Mouse (Mus musculus) frontal cortex, postnatal 10 days (tissue): Measurements from ENCODE around the gene Mybpc3.

Experiments used
- DNase-seq, 2 experiments: peaks; one replicate each; pipeline ENCODE4 v3.0.0; 2022; ENCODE audit warnings: low spot score in 2 of 2, mixed read lengths in 1 of 2

The Mybpc3 gene

GRCm38 (mm10) chr2:91117585-91118275, at the start of gene Mybpc3:
Gene Mybpc3, plus strand, starts transcription at chr2:91118144.
- DNase-seq, result no peak

- no peak for DNase-seq
These were observed 49.6 kb upstream of the Mybpc3 start for GRCm38 (mm10) chr2:91068162-91068871.

GRCm38 (mm10) chr2:91068872-91069165, 49.1 kb upstream of the Mybpc3 start:
- DNase-seq, result no peak

DNA sequence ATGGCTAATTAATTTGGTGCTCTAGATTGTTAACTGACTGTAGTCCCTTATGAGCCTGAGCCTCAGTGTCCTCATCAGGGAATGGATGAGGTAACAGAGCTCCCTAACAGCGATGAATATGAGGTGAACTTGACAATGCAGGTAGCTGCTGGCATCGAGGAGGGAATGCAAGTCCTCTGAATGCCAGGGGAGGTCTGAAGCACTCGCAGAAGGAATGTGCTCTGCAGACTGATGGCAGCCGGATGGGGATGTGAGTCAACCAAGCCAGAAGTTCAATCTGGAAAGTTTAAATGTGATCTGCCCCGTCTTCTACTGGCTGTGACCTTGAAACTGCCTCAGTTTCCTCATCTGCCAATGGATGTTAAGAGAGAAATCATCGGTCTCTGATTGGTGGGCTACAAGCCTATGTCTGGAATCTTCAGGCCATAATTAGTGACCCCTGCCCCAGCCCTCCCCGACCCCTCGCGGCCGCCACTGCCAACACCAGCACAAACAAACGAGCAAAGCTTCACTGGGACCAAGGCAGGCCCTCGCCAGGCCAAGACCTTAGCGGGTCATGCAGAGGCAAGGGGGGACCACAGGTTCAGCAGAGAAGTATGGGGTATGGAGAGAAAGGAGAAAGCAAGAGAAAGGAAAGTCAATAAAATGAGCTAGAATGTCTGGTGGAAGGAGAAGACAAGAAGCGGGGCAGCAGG, 48.5 kb upstream of the Mybpc3 start:
- DNase-seq, result no peak

DNA sequence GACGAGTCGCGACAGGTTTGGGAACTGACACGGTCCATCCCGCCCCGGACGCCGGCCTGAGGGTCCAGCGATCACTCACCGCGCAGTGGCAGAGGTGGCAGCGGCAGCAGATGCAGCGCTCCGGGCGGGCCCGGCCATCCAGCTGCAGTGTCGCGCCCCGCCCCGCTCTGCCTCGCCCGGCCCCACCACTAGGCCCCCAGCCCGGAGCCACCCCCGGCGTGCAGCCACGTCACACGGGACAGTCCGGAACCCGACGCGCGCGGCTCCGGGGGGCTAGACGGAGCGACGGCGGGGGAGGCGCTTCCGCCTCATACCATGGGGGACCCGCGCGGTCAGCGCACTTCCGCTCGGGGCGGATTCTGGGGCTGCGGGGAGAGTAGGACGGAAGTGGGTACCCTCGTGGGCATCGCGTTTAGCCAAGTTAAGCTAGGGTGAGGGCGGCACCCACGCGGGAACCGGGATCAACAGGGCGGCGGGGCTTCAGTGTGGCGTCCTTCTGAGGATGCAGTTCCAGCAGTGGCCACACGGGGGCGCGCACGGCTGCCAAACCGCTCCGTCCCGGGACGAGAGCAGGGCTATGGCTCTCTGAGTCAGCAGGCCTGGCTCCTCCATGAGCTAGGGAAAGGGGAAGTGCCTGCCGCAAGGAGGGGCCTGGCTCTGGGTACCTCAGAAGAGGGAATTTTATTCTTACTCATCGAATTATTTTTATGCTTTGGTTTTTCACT, 47.7 kb upstream of the Mybpc3 start, which contains the start of gene Slc39a13:
Gene Slc39a13, minus strand, starts transcription at position 342 of the 725 bp plus-strand sequence.
- peak; percentile 95 to 96 for DNase-seq

DNA sequence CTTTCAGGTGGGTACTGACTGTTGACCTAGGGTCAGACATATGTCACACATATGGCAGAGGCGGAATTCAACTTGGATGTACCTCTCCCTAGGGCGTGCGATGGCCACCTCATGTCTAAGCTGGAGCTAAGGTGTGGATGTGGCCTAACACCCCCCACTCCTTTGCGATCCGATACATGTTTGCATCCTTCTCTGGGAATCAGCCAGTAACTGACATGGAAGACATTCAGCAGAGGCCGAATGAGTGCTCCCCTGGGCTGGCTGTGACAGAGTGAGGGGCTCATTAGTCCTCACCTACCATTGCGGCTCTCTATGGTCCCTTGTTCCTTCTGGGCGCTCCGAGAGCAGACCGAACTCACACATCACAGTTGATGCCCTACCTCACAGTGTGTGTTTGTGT, 46.9 kb upstream of the Mybpc3 start:
- no peak for DNase-seq

- no peak for DNase-seq
These were observed 45.9 kb upstream of the Mybpc3 start for GRCm38 (mm10) chr2:91072092-91072491.

DNA sequence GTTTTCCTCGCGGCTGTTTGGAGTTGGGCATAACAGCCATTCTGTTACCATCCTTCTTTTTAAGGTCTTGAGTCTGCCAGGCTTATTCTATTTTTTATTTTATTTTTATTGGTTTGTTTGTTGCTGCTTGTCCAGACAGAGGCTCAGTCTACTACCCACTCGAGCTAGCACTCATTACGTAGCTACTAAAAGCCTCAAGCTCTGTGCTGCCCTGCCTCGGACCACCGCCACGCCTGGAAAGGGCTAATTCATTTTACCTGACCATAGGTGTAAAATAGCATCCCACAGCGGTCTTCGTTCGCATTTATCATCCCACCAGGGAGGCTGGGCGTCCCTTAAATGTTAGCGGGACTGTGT, 40.0 kb upstream of the Mybpc3 start:
- no peak for DNase-seq

DNA sequence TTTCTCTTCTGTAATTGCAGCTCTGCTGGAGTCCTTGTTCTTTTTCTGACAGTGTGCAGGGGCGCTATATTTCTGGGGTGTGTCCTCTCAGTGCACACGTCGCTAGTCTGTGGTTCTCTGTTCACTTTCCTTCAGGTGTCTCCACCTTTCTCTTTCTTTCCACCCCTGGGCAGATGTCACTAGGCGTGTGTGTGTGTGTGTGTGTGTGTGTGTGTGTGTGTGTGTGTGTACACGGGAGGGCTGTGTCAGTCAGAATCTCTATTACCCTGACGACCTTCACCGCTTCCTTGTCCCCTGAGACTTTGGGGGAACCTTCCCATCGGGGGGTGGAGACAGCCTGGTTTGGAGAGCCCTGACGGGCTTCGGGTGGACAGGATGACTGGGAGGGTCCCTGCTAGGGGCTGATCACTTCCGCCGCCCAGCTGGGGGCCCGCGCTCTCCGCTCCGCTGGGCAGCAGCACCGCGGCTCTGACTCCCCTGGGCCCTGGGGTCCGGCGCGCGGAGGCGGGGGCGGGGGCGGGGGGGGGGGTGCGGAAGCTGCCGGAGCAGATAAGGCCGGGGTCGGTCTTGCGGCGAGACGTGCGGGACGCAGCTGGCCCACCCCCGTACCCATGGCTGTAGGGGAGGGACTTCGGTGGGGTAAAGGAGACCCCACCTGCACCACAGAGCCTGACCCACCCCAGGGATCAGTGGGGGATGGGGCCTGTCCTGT, 39.5 kb upstream of the Mybpc3 start:
- no peak for DNase-seq

DNA sequence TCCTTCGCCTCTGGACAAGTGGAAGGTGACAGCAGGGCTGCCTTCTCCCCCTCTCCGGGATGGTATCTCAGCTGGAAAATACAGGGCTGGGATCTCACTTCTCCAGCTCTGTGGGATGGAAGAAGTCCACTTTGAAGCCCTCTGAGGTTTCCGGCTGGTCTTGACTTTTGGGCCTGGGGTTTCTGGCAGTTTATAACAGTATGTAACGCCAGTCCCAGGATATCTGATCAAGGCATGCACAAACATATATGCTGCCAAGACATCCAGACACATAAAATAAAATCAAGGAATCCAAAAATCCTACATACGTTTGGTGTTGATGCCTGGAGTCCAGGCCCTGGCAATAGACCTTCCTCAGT, 38.9 kb upstream of the Mybpc3 start:
- DNase-seq, result no peak

DNA sequence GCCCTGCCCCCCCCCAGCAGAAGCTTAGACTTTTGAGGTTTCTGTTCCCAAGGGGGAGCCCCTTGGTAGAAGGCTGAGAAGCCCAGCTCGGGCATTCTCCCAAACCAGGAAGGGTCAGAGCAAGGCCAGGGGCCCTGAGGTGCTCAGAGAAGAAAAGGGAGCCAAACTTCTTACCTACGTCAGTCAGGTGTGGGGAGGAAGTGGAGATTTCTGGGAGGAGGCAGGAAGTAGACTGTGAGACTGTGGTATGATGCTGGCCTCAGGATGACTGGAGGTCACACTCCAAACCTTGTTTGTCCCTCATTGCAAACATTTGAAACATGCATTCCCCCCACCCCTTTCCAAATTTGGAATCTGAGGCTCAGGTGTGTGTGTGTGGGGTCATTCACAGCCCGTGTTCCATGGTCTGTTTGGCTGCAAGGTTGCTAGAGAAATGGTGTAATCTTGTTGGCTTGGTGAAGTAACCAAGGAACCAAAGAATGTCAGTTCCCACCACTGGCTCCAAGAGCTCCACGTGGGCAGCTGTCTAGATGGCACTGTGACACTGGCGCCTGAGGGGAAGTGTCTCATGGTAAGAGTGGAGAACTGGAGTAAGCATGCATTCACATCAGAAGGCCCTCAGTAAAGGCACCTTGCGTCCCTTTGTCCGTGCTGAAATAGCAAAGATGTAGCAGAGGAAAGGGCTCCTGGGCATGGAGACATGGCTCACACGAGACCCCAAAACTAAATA, 37.0 kb upstream of the Mybpc3 start:
- no peak for DNase-seq

DNA sequence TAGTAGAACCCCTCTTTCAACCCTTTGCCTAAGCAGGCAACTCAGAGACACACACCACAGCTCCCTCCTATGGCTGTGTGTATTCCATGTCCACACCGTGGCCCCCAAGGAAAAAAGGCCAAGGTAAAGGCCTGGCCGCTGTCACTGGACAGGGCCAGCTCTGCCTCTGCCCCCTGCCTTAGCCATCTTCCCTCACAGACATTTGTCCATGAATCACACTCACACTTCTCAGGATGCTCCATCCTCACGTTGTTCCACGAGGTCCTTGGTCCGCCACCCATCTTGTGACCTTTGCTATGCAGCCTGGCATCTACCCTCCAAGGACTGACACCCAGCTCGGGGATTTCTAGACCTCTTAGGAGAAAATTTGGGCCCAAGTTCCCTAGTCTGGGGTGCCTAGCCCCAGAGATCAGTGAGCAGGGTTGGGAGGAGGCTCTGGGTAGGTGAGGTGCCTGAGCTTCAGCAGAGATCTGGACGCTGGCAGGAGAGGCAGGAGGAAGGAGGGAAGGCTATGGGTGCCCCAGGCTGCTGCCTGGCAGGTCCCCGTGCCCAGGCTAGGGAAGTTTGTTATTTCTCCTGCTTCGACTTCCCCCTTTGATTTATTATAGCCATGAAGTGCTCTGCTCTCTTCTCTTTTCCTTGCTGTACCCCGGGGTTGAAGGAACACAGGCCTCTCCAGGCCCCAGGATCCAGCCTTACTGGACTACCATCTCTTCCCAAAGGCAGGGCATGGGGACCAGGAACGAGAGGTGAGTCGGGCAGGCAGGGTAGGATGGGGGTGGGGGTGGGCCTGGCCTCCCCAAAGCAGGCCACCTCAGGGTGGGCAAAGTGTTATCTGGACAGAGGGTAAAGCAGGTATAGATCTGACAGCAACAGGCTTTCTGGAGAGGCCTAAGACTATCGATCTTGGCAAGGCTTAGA, 35.9 kb upstream of the Mybpc3 start, which contains the start of gene Spi1:
Gene Spi1, plus strand, starts transcription at position 616 of the 921 bp plus-strand sequence.
- no peak for DNase-seq

GRCm38 (mm10) chr2:91082844-91083243, 35.1 kb upstream of the Mybpc3 start:
- no peak for DNase-seq

GRCm38 (mm10) chr2:91083366-91083940, 34.5 kb upstream of the Mybpc3 start:
- no peak for DNase-seq

DNA sequence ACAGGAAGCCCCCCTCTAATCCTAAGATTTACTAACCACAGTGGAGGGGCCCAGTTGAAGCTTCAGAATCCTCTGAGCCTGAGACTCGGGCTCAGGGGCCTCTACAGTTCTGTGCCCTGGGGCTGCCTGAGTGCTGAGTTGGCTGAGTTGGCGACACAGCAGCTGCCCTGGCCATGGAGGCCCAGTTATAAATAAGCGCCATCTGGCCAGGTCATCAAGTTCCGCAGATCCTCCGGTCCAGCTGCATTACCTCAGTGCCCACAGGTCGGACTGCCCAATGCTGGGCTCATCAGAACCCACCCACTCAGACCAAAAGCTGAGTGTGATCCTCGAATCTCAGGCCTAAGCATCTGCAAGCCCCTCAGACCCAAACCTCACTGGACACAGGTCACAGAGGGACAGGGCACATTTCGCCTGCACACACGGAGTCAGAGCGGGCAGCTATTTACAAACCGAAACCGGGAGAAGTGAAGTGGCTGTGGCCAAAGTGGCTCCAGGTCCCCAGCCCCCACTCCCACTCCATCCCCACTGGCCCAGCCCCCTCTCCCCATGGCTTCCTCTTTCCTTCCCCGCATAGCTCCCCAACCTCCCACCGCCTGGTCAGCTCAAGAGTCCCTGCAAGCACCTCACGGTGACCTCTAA, 33.6 kb upstream of the Mybpc3 start:
- no peak for DNase-seq

GRCm38 (mm10) chr2:91085494-91086391, 32.2 kb upstream of the Mybpc3 start:
- no peak for DNase-seq

GRCm38 (mm10) chr2:91086392-91087237, 31.3 kb upstream of the Mybpc3 start:
- no peak for DNase-seq
